Mouse (Mus musculus): ENCODE results near the gene Ctps. TPM values are rescaled to one million over a fixed set of nuclear protein-coding genes. Genes with fewer than 3 reads are reported as not detected.

The Ctps gene
- total and polyA plus RNA-seq, 3 experiments, result 12.5 to 31.1 (median 30.0) TPM

GRCm38 (mm10) chr4:120514366-120514765 is 55.7 kb downstream of the Ctps start:
- Histone ChIP-seq H3K79me2 (replicated peaks; ENCODE audit: control insufficient read depth, insufficient read depth, low read length) (no peaks in the 10 kb centered on the region), H3K36me3 (ENCODE audit: control insufficient read depth, insufficient read depth, low read length) (peaks cover 2% of the 10 kb centered on the region; the same call in 1 of the 2 replicates), H3K4me3 (no peak overlapping the region), H3K4me1 (ENCODE audit: control insufficient read depth, insufficient read depth, low read length) (no peaks in the 10 kb centered on the region), H3K9ac (ENCODE audit: low read depth, low read length) (no peak overlapping the region), H3K27me3 (ENCODE audit: control insufficient read depth, insufficient read depth, low read length) (no peaks in the 10 kb centered on the region), H3K27ac (no peak overlapping the region)
- WGBS, result 97% methylated on average over 2 of the region's 2 CpGs
- intact Hi-C loops (cut with DNase I), result no loop called here
- TF ChIP-seq EP300 (IDR thresholded peaks at IDR 0.05; ENCODE audit: insufficient read depth, low read depth, low read length) (no peak), CTCF (IDR thresholded peaks at IDR 0.05) (no peak), POLR2A (IDR thresholded peaks at IDR 0.05; ENCODE audit: insufficient read depth, low read depth, low read length) (no peak)
- DNase-seq, result no peak

- Histone ChIP-seq H3K27me3 (ENCODE audit: control insufficient read depth, insufficient read depth, low read length) (no peaks in the 10 kb centered on the region), H3K9ac (ENCODE audit: low read depth, low read length) (no peak overlapping the region), H3K36me3 (ENCODE audit: control insufficient read depth, insufficient read depth, low read length) (peaks cover 2% of the 10 kb centered on the region; the same call in 1 of the 2 replicates), H3K4me3 (no peak overlapping the region), H3K4me1 (ENCODE audit: control insufficient read depth, insufficient read depth, low read length) (no peaks in the 10 kb centered on the region), H3K27ac (no peak overlapping the region), H3K79me2 (replicated peaks; ENCODE audit: control insufficient read depth, insufficient read depth, low read length) (no peaks in the 10 kb centered on the region)
- intact Hi-C loops (cut with DNase I), result no loop called here
- DNase-seq, result no peak
- whole genome bisulfite sequencing, result 98% methylated on average over 4 of the region's 4 CpGs
- no peak for TF ChIP-seq EP300 (IDR thresholded peaks at IDR 0.05; ENCODE audit: insufficient read depth, low read depth, low read length)
- TF ChIP-seq POLR2A (IDR thresholded peaks at IDR 0.05; ENCODE audit: insufficient read depth, low read depth, low read length), result no peak
- TF ChIP-seq CTCF (IDR thresholded peaks at IDR 0.05), result no peak
These were observed 58.9 kb downstream of the Ctps start for GRCm38 (mm10) chr4:120511203-120511602.

DNA sequence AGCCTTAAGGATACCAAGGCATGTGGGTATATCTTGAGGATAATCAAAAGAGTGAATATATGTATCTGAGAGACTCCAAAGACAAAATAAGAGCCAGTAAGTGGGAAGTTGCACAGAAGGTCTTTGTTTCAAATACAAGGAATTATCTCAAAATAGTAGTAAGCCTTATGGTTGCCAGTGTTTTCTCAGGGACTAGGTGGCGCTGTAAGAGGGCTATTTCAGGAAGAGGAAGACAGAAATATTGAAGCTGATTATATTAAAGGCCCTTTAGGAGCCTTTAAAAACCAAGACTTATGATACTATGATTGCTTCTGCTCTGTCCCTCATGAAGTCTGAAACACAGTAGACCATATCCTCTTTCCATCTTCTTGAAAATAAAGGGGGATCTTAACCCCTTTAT is 63.1 kb downstream of the Ctps start:
- intact Hi-C loops (cut with DNase I), result no loop called here
- WGBS, result 73% methylated on average over 1 of the region's 1 CpGs
- H3K36me3 ChIP-seq (ENCODE audit: control insufficient read depth, insufficient read depth, low read length), result no peaks in the 10 kb centered on the region
- TF ChIP-seq POLR2A (IDR thresholded peaks at IDR 0.05; ENCODE audit: insufficient read depth, low read depth, low read length) (no peak), EP300 (IDR thresholded peaks at IDR 0.05; ENCODE audit: insufficient read depth, low read depth, low read length) (no peak), CTCF (IDR thresholded peaks at IDR 0.05) (no peak)
- no peaks in the 10 kb centered on the region for H3K79me2 ChIP-seq (replicated peaks; ENCODE audit: control insufficient read depth, insufficient read depth, low read length)
- H3K27me3 ChIP-seq (ENCODE audit: control insufficient read depth, insufficient read depth, low read length), result no peaks in the 10 kb centered on the region
- no peak overlapping the region for H3K27ac ChIP-seq
- H3K4me3 ChIP-seq, result no peak overlapping the region
- no peak for DNase-seq
- no peaks in the 10 kb centered on the region for H3K4me1 ChIP-seq (ENCODE audit: control insufficient read depth, insufficient read depth, low read length)
- no peak overlapping the region for H3K9ac ChIP-seq (ENCODE audit: low read depth, low read length)

Other genes starting within 250 kb of the Ctps start
- gene Scmh1, start 165.0 kb downstream of the Ctps start, total RNA-seq (2021), result 10 to 100 TPM; 53.1 to 67.9 TPM
- gene Scmh1, start 165.0 kb downstream of the Ctps start, polyA plus RNA-seq (2012; rRNA removed), result 48.1 and 63.6 TPM in 2 replicates
- gene Slfnl1, start 38.0 kb downstream of the Ctps start, total RNA-seq (2021), result not detected
- 0.18 and 0.31 TPM in 2 replicates for gene Slfnl1, start 38.0 kb downstream of the Ctps start, polyA plus RNA-seq (2012; rRNA removed)
- not detected for gene Gm8439, start 18.5 kb upstream of the Ctps start, total RNA-seq (2021)
- gene Gm8439, start 18.5 kb upstream of the Ctps start, polyA plus RNA-seq (2012; rRNA removed), result not detected in 2 replicates
- gene Cited4, start 96.3 kb upstream of the Ctps start, total RNA-seq (2021), result 10 to 100 TPM; 31.6 to 52.2 TPM
- gene Cited4, start 96.3 kb upstream of the Ctps start, polyA plus RNA-seq (2012; rRNA removed), result 39.9 and 51.2 TPM in 2 replicates
- 1 to 10 TPM; 1.6 to 1.9 TPM for gene Kcnq4, start 178.3 kb upstream of the Ctps start, total RNA-seq (2021)
- gene Kcnq4, start 178.3 kb upstream of the Ctps start, polyA plus RNA-seq (2012; rRNA removed), result 6.9 TPM in 2 replicates

Data from heart, adult 2 months (tissue).